Mouse (Mus musculus) liver, postnatal 0 days (tissue): ENCODE results near the gene Agbl4.

ENCODE experiments used
- CTCF ChIP-seq: sonication (generic); IDR thresholded peaks from 2 replicates; pipeline ENCODE4 v1.5.1; 2016; ENCODE audit warnings: antibody characterized with exemption, low read depth
- EP300 ChIP-seq: IDR thresholded peaks from 2 replicates; pipeline ENCODE4 v1.6.1; 2016; ENCODE audit warnings: antibody characterized with exemption, low read depth, mild to moderate bottlenecking

DNA sequence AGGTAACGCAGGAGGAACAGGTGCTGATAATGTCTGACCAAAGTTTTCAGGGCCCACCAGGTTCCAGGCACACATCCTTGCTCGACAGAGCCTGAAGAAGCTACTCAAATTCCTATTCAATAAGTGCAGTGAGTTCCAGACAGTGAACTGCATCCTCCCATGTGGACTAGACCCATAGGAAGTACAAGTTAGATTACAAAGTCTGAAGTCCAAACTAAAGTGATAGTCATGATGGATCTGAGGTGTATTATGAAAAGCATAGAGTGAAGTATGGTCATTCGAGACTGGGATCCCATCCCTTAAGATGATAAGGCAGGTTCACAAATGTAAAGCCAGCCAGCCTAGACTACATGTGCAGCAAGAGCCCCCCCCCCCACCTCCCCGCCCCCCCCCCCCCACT, 1023.5 kb downstream of the Agbl4 start:
- TF ChIP-seq CTCF (no peak), EP300 (no peak)
